Mouse (Mus musculus): ENCODE measurements around the gene Dnaja3. TPM values are rescaled to one million over a fixed set of nuclear protein-coding genes. Genes with fewer than 3 reads are reported as not detected.
A peak's percentile ranks its signal among the peaks of the same experiment; 100 is the strongest.

Dnaja3 gene
- total and polyA plus RNA-seq, 3 experiments = 33.1 to 73.2 (median 53.1) TPM

DNA sequence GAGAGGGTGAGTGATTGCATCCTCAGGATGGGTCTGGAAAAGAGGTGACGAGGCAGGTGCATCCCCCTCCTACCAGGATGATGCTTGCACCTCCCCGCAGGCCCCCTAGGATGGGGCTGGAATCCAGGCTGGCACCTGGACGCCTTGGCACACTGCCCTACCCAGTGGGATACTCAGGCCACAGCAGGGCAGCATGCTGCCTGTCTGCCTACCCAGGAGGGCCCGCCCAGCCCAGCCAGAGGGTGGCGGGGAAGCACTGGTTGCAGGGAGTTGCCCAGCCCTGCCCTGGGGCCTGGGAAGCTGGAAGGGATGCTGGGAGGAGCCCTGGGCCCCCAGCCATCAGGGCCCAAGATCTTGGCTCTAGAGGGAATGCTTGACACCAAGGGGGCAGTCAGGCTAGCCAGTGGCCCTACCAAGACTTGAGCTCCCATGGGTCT lies 44.2 kb upstream of the Dnaja3 start:
- TF ChIP-seq GATA1 (IDR thresholded peaks at IDR 0.05; ENCODE audit: borderline replicate concordance, low read length) = no peak
- no peak for TF ChIP-seq GATA2 (IDR thresholded peaks at IDR 0.05; ENCODE audit: borderline replicate concordance, low read depth, low read length)
- no peak for TF ChIP-seq CTCF (IDR thresholded peaks at IDR 0.05; ENCODE audit: low read depth, low read length)
- no peak for TF ChIP-seq POLR2AphosphoS5 (IDR thresholded peaks at IDR 0.05; ENCODE audit: insufficient replicate concordance, low read depth, low read length)
- no peak for TF ChIP-seq TAL1 (conservative IDR thresholded peaks at IDR 0.05; ENCODE audit: low read depth, low read length)
- ATAC-seq (ENCODE audit: extremely low read depth, insufficient number of reproducible peaks, low FRiP score, poor library complexity, severe bottlenecking) (no peak), DNase-seq (ENCODE audit: low spot score) (no peak)
- Histone ChIP-seq H3K36me3 (replicated peaks) (no peaks in the 10 kb centered on the region), H3K9me3 (replicated peaks) (no peaks in the 10 kb centered on the region), H3K4me1 (ENCODE audit: insufficient read depth, low read depth, low read length) (peaks cover 22% of the 10 kb centered on the region), H3K27me3 (ENCODE audit: insufficient read depth, low read length) (peaks cover 83% of the 10 kb centered on the region), H3K4me3 (ENCODE audit: low read depth, low read length) (peak overlapping the region; percentile 16; the same call in 1 of the 2 replicates)

DNA sequence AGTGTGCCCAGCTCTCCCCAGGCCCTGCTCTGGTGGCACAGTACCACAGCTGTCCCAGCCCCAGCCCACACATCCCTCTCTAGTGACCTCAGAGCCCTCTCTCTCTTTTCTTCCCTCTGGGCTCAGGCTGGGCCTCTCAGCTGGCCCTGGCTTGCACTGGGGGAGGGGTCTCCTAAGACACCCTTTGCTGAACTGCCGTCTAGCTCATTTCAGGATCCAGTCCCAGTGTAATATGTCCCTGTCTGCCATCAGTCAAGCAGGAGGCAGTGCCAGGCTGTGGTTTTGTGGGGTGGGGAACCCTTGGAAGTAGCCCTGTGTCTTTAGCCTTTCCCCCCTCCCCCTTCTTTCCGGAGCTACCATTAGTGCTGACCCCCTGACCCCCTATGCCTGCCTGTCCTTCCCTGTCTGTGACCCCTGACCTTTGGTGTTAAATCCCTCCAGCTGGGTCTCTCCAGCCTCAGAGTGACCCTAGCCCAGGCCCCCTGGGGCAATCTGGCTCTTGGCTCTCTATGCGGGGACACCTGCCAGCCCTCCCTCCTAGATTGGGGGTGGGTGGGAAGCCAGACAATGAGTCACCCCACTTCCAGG lies 43.6 kb upstream of the Dnaja3 start:
- Histone ChIP-seq H3K9me3 (replicated peaks) (no peaks in the 10 kb centered on the region), H3K27me3 (ENCODE audit: insufficient read depth, low read length) (peaks cover 81% of the 10 kb centered on the region), H3K4me1 (ENCODE audit: insufficient read depth, low read depth, low read length) (peaks cover 22% of the 10 kb centered on the region), H3K4me3 (ENCODE audit: low read depth, low read length) (no peak overlapping the region), H3K36me3 (replicated peaks) (no peaks in the 10 kb centered on the region)
- DNase-seq (ENCODE audit: low spot score) = no peak
- TF ChIP-seq TAL1 (conservative IDR thresholded peaks at IDR 0.05; ENCODE audit: low read depth, low read length) (no peak), GATA2 (IDR thresholded peaks at IDR 0.05; ENCODE audit: borderline replicate concordance, low read depth, low read length) (no peak), GATA1 (IDR thresholded peaks at IDR 0.05; ENCODE audit: borderline replicate concordance, low read length) (no peak), CTCF (IDR thresholded peaks at IDR 0.05; ENCODE audit: low read depth, low read length) (no peak), POLR2AphosphoS5 (IDR thresholded peaks at IDR 0.05; ENCODE audit: insufficient replicate concordance, low read depth, low read length) (no peak)
- ATAC-seq (ENCODE audit: extremely low read depth, insufficient number of reproducible peaks, low FRiP score, poor library complexity, severe bottlenecking) = no peak

DNA sequence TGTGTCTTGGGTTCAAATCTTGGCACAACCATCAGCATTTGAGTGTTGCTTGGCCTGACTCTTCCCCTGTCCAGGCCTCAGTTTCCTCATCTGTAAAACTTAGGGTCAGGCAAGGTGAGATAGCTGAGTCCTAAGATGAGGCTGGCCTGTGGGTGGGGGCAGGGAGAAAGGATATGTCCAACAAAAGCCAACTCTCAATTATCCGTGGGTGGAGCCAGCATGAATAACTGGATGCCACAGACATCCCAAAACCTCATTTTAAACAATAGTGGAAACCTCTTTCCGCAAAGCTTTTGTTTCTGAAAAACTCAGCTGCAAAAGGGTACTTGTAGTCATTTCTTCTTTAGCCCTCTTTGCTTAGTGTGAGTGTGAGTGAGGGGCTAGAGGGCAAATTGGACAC lies 43.0 kb upstream of the Dnaja3 start:
- DNase-seq (ENCODE audit: low spot score) (no peak), ATAC-seq (ENCODE audit: extremely low read depth, insufficient number of reproducible peaks, low FRiP score, poor library complexity, severe bottlenecking) (no peak)
- H3K36me3 ChIP-seq (replicated peaks) = no peaks in the 10 kb centered on the region
- TF ChIP-seq GATA2 (IDR thresholded peaks at IDR 0.05; ENCODE audit: borderline replicate concordance, low read depth, low read length) = no peak
- no peak for TF ChIP-seq GATA1 (IDR thresholded peaks at IDR 0.05; ENCODE audit: borderline replicate concordance, low read length)
- TF ChIP-seq TAL1 (conservative IDR thresholded peaks at IDR 0.05; ENCODE audit: low read depth, low read length) = no peak
- no peak for TF ChIP-seq POLR2AphosphoS5 (IDR thresholded peaks at IDR 0.05; ENCODE audit: insufficient replicate concordance, low read depth, low read length)
- TF ChIP-seq CTCF (IDR thresholded peaks at IDR 0.05; ENCODE audit: low read depth, low read length) = no peak
- peaks cover 22% of the 10 kb centered on the region for H3K4me1 ChIP-seq (ENCODE audit: insufficient read depth, low read depth, low read length)
- no peak overlapping the region for H3K4me3 ChIP-seq (ENCODE audit: low read depth, low read length)
- H3K9me3 ChIP-seq (replicated peaks) = no peaks in the 10 kb centered on the region
- H3K27me3 ChIP-seq (ENCODE audit: insufficient read depth, low read length) = peaks cover 81% of the 10 kb centered on the region

DNA sequence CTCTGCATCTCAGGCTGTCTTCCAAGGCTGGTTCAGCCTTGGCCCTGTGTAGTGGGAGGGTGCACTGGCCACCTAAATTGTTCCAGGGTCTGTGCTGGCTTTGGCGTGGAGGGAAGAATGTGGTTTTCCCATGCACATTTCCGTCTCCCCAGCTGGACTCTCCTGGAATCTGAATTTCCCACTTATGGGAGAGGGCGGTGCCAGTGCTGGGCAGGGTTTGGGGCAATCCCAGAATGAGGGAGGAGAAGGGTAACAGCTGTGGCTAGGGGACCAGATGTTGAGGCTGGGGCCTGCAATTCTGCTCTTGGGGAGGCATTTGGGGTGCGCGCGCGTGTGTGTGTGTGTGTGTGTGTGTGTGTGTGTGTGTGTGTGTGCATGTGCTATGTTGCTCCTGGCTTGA lies 42.5 kb upstream of the Dnaja3 start:
- H3K27me3 ChIP-seq (ENCODE audit: insufficient read depth, low read length) = peaks cover 84% of the 10 kb centered on the region
- no peaks in the 10 kb centered on the region for H3K36me3 ChIP-seq (replicated peaks)
- no peaks in the 10 kb centered on the region for H3K9me3 ChIP-seq (replicated peaks)
- ATAC-seq (ENCODE audit: extremely low read depth, insufficient number of reproducible peaks, low FRiP score, poor library complexity, severe bottlenecking) = no peak
- H3K4me3 ChIP-seq (ENCODE audit: low read depth, low read length) = no peak overlapping the region
- DNase-seq (ENCODE audit: low spot score) = no peak
- no peak for TF ChIP-seq GATA2 (IDR thresholded peaks at IDR 0.05; ENCODE audit: borderline replicate concordance, low read depth, low read length)
- no peak for TF ChIP-seq GATA1 (IDR thresholded peaks at IDR 0.05; ENCODE audit: borderline replicate concordance, low read length)
- TF ChIP-seq TAL1 (conservative IDR thresholded peaks at IDR 0.05; ENCODE audit: low read depth, low read length) = no peak
- no peak for TF ChIP-seq POLR2AphosphoS5 (IDR thresholded peaks at IDR 0.05; ENCODE audit: insufficient replicate concordance, low read depth, low read length)
- TF ChIP-seq CTCF (IDR thresholded peaks at IDR 0.05; ENCODE audit: low read depth, low read length) = no peak
- H3K4me1 ChIP-seq (ENCODE audit: insufficient read depth, low read depth, low read length) = peaks cover 25% of the 10 kb centered on the region

DNA sequence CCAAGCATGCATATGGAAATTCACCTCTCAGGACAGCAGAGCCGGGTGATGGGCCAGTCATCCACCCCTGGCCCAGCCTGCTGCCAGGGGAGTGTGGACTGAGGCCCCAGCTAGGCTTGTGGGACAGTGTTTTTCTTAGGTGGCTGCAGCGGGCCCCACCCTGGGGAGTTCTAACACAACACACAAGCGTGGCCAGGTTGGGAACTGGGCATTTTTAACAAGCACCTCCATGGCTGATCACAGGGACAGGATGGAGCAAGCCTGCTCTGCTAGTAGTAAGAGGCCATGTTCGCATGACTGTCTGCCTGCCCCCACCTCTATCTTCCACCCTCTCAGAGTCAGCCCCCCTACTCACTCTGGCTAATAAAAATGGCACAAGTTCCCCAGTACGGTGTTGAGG lies 41.7 kb upstream of the Dnaja3 start:
- ATAC-seq (ENCODE audit: extremely low read depth, insufficient number of reproducible peaks, low FRiP score, poor library complexity, severe bottlenecking) = no peak
- H3K27me3 ChIP-seq (ENCODE audit: insufficient read depth, low read length) = peaks cover 86% of the 10 kb centered on the region
- no peaks in the 10 kb centered on the region for H3K36me3 ChIP-seq (replicated peaks)
- no peak for DNase-seq (ENCODE audit: low spot score)
- H3K9me3 ChIP-seq (replicated peaks) = no peaks in the 10 kb centered on the region
- TF ChIP-seq TAL1 (conservative IDR thresholded peaks at IDR 0.05; ENCODE audit: low read depth, low read length) (no peak), GATA2 (IDR thresholded peaks at IDR 0.05; ENCODE audit: borderline replicate concordance, low read depth, low read length) (no peak), GATA1 (IDR thresholded peaks at IDR 0.05; ENCODE audit: borderline replicate concordance, low read length) (no peak), POLR2AphosphoS5 (IDR thresholded peaks at IDR 0.05; ENCODE audit: insufficient replicate concordance, low read depth, low read length) (no peak), CTCF (IDR thresholded peaks at IDR 0.05; ENCODE audit: low read depth, low read length) (no peak)
- peaks cover 27% of the 10 kb centered on the region for H3K4me1 ChIP-seq (ENCODE audit: insufficient read depth, low read depth, low read length)
- H3K4me3 ChIP-seq (ENCODE audit: low read depth, low read length) = no peak overlapping the region

DNA sequence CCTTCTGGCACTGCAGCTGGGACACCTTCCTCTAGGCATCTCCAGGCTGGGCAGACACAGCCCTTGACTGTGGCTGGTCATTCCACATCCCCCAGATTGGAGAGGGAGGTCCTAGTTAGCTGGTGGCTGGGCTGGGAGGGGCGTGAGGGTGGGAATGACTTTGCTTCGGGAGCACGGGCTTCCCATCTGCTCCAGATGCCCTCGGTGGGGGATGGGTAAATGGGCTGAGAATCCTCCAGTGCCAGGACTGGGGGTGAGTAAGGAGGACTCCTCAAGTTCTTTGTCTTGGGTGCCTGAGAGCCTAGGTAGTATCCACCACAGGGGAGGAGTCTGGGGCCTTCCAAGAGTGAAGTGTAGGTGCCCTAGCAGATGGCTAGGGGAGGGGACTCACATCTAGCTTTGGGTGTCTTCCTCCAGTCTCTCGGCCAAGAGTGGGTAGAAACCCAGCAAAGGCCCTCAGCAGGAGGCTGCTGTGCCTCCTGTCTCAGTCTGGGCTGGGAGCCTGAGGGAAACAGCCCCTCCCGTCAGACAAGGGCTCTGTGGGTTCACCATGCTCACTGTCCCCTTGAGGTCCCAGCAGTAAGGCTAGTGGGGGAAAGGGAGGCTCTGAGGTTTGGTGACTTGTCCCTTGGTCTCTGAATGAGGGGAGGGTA lies 40.8 kb upstream of the Dnaja3 start:
- ATAC-seq (ENCODE audit: extremely low read depth, insufficient number of reproducible peaks, low FRiP score, poor library complexity, severe bottlenecking) = no peak
- peaks cover 23% of the 10 kb centered on the region for H3K4me1 ChIP-seq (ENCODE audit: insufficient read depth, low read depth, low read length)

More for the DNA sequence above, 40.8 kb upstream of the Dnaja3 start:
- Histone ChIP-seq H3K36me3 (replicated peaks) (no peaks in the 10 kb centered on the region), H3K27me3 (ENCODE audit: insufficient read depth, low read length) (peaks cover 86% of the 10 kb centered on the region), H3K4me3 (ENCODE audit: low read depth, low read length) (no peak overlapping the region), H3K9me3 (replicated peaks) (no peaks in the 10 kb centered on the region)
- TF ChIP-seq CTCF (IDR thresholded peaks at IDR 0.05; ENCODE audit: low read depth, low read length) = no peak
- no peak for TF ChIP-seq TAL1 (conservative IDR thresholded peaks at IDR 0.05; ENCODE audit: low read depth, low read length)
- TF ChIP-seq GATA1 (IDR thresholded peaks at IDR 0.05; ENCODE audit: borderline replicate concordance, low read length) = no peak
- no peak for TF ChIP-seq GATA2 (IDR thresholded peaks at IDR 0.05; ENCODE audit: borderline replicate concordance, low read depth, low read length)
- no peak for TF ChIP-seq POLR2AphosphoS5 (IDR thresholded peaks at IDR 0.05; ENCODE audit: insufficient replicate concordance, low read depth, low read length)
- no peak for DNase-seq (ENCODE audit: low spot score)

Measured in G1E (cell line).